9 mouse cellular contexts compared by ENCODE assay signal in the genomic region with DNA sequence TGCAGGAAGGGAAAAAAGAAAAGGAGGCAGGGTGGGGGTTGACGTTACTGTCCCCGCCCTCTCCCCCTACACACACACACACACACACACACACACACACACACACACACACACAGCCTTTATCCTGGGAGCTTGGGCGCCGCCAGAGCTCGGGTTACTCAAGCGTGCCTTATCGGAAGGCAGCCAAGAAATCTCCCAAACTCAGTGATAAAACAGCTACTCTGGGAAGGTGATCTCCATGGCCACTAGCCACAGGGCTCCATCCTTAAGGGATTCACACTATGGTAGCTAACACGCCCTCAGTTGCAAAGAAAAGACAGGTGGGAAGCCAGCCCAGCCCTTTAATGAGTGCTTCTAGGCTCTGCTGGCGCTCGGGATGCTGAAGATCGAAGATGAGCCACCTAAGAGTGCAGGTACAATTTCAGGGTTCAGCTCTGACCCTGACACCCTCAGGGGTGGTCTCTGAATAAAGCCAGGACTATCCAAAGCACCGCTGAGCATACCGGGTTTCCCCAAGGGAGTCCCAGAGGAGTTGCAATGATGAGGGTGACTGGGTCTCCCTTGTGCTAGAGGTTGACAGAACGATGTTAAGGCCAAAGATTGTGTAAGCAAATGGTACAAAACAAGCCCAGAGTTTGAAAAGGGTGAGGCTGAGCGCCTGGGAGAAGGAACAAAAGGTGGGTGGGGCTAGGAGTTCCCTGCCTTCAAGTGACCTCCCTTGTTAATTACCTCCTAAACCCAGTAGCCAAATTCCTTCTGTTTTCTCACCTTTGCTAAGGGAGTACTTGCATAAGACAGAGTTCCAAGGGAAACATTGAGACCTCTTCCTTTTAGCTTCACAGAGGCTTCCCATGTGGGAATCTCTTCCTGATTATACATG. TPM values are rescaled to one million over a fixed set of nuclear protein-coding genes. Genes with fewer than 3 reads are reported as not detected.
A peak's percentile ranks its signal among the peaks of the same experiment; 100 is the strongest.
DNase-seq lines count a peak whose midpoint lies in the region; ATAC-seq and TF ChIP-seq lines count a peak whose summit lies in the region.
"Had no signal": no experiment of that assay in that cellular context is flagged by ENCODE, and none has a peak within 500 bp of the region (broad histone marks: within the 10 kb centered on the region; RNA-seq: fewer than 3 reads in every experiment).

No protein-coding gene starts in this region.

- 1% methylated on average over 15 of the region's 15 CpGs for WGBS in hindbrain, postnatal 0 days
- under 1% methylated on average over 15 of the region's 15 CpGs for WGBS in limb, embryonic 11.5 days
- WGBS in thymus, adult 2 months, result 16% methylated on average over 15 of the region's 15 CpGs

- no peaks in the 10 kb centered on the region for H3K9me3 ChIP-seq in hindbrain, postnatal 0 days (ENCODE audit: low read length)
- no peaks in the 10 kb centered on the region for H3K9me3 ChIP-seq in limb, embryonic 11.5 days (ENCODE audit: control insufficient read depth, low read length)

- ATAC-seq in hindbrain, postnatal 0 days, result peak; percentile 90
- peak; percentile 47; the same call in 1 of the 2 replicates for ATAC-seq in limb, embryonic 11.5 days (ENCODE audit: insufficient number of reproducible peaks, low FRiP score, low TSS enrichment, low read depth)

- DNase-seq in cerebellum, adult 11 months, result peak; percentile 1
- DNase-seq in cerebellum, adult 11-12 months, result no peak
- DNase-seq in embryo, embryonic 11 days, result peak; percentile 25
- DNase-seq in hindbrain, postnatal 0 days (ENCODE audit: low spot score), result peak; percentile 57
- DNase-seq in limb, embryonic 11.5 days (ENCODE audit: low spot score), result no peak
- DNase-seq in retina, postnatal 7 days (ENCODE audit: low read depth, low spot score), result peak; percentile 8
- DNase-seq in gastrocnemius, postnatal 10 days, result no peak
- DNase-seq in thymus, adult 2 months, result no peak

- peak overlapping the region; percentile 77 for H3K27ac ChIP-seq in hindbrain, postnatal 0 days
- no peak overlapping the region for H3K27ac ChIP-seq in limb, embryonic 11.5 days (replicated peaks; ENCODE audit: low read depth, low read length)
- H3K27ac ChIP-seq in thymus, adult 2 months (ENCODE audit: control insufficient read depth, insufficient read depth, low read length), result no peak overlapping the region

- no peak for TF ChIP-seq CTCF in hindbrain, postnatal 0 days (IDR thresholded peaks at IDR 0.05; ENCODE audit: low read depth)
- no peak for TF ChIP-seq CTCF in thymus, adult 2 months (IDR thresholded peaks at IDR 0.05; ENCODE audit: borderline replicate concordance, control insufficient read depth, extremely low read depth, insufficient read depth, low read length, poor library complexity)

- TF ChIP-seq POLR2A in thymus, adult 2 months (IDR thresholded peaks at IDR 0.05; ENCODE audit: control insufficient read depth, extremely low read depth, insufficient read depth, low read length, poor library complexity), result no peak

- H3K4me3 ChIP-seq in hindbrain, postnatal 0 days (ENCODE audit: low read length), result peak overlapping the region; percentile 54
- peak overlapping the region; percentile 37 for H3K4me3 ChIP-seq in limb, embryonic 11.5 days (ENCODE audit: low read depth, low read length)
- H3K4me3 ChIP-seq in thymus, adult 2 months (ENCODE audit: control insufficient read depth, insufficient read depth, low read length), result no peak overlapping the region
- H3K4me3 ChIP-seq: erythroblast, embryonic 14.5 days had no signal

- no peaks in the 10 kb centered on the region for H3K4me1 ChIP-seq in hindbrain, postnatal 0 days (ENCODE audit: insufficient read depth, low read length)
- H3K4me1 ChIP-seq in limb, embryonic 11.5 days (ENCODE audit: control insufficient read depth, insufficient read depth, low read length), result 0 out of 2 replicates have a peak, but pooled peaks cover 3% of the 10 kb centered on the region
- H3K4me1 ChIP-seq in thymus, adult 2 months (replicated peaks; ENCODE audit: control insufficient read depth, insufficient read depth, low read length), result no peaks in the 10 kb centered on the region

- peak overlapping the region; percentile 61 for H3K9ac ChIP-seq in hindbrain, postnatal 0 days (replicated peaks; ENCODE audit: low read length)
- no peak overlapping the region for H3K9ac ChIP-seq in limb, embryonic 11.5 days (ENCODE audit: low read length)

- peak overlapping the region; percentile 78 for H3K4me2 ChIP-seq in hindbrain, postnatal 0 days (ENCODE audit: low read depth, low read length)
- H3K4me2 ChIP-seq in limb, embryonic 11.5 days (ENCODE audit: low read depth, severe bottlenecking), result peak overlapping the region; percentile 85

- no peaks in the 10 kb centered on the region for H3K27me3 ChIP-seq in hindbrain, postnatal 0 days (ENCODE audit: insufficient read depth, low read length)
- H3K27me3 ChIP-seq in limb, embryonic 11.5 days (ENCODE audit: control insufficient read depth, insufficient read depth, low read length), result peaks cover 9% of the 10 kb centered on the region
- no peaks in the 10 kb centered on the region for H3K27me3 ChIP-seq in thymus, adult 2 months (ENCODE audit: control insufficient read depth, insufficient read depth, low read length)

- H3K36me3 ChIP-seq in hindbrain, postnatal 0 days (ENCODE audit: insufficient read depth, low read length), result no peaks in the 10 kb centered on the region
- H3K36me3 ChIP-seq in limb, embryonic 11.5 days (ENCODE audit: control insufficient read depth, insufficient read depth, low read length), result no peaks in the 10 kb centered on the region
- H3K36me3 ChIP-seq in thymus, adult 2 months (ENCODE audit: control insufficient read depth, insufficient read depth, low read length), result no peaks in the 10 kb centered on the region

RNA-seq across cellular contexts. Expression of a gene that starts 0.7 kb away (rescaled TPM):
- total RNA-seq in hindbrain, postnatal 0 days (2014; rRNA removed), result 8.8 and 11.4 TPM in 2 replicates
- polyA plus RNA-seq in hindbrain, postnatal 0 days (2015; fragmentation: Nextera tagmentation; extraction: Ambion mirVana), result 7.9 and 8.6 TPM in 2 replicates
- 0.15 and 0.17 TPM in 2 replicates for polyA plus RNA-seq in limb, embryonic 11.5 days (2014; fragmentation: Nextera tagmentation; extraction: Ambion mirVana)
- total RNA-seq in gastrocnemius, postnatal 10 days (2021), result 1 to 10 TPM; 1.5 to 1.6 TPM
- 0.03 TPM in 1 of 2 replicates, not detected in the other for polyA plus RNA-seq in thymus, adult 2 months (2012; rRNA removed)
- polyA plus RNA-seq: erythroblast, embryonic 14.5 days had no signal

Comparison
In these comparisons a context has a peak if more than half of its experiments do, and no peak if none do; other contexts are left out.
1. DNase-seq: peak in cerebellum, adult 11 months (single experiment), embryo, embryonic 11 days (single experiment), hindbrain, postnatal 0 days (single experiment) and retina, postnatal 7 days (single experiment); none in cerebellum, adult 11-12 months (single experiment), limb, embryonic 11.5 days (single experiment), gastrocnemius, postnatal 10 days (single experiment) and thymus, adult 2 months (single experiment).